Mouse (Mus musculus): Measurements from ENCODE around the gene Cdk5rap3. TPM values are rescaled to one million over a fixed set of nuclear protein-coding genes. Genes with fewer than 3 reads are reported as not detected.
A peak's percentile ranks its signal among the peaks of the same experiment; 100 is the strongest.

The Cdk5rap3 gene
- polyA plus RNA-seq, 1 experiment from 2014 or later: 87.8 TPM

DNA sequence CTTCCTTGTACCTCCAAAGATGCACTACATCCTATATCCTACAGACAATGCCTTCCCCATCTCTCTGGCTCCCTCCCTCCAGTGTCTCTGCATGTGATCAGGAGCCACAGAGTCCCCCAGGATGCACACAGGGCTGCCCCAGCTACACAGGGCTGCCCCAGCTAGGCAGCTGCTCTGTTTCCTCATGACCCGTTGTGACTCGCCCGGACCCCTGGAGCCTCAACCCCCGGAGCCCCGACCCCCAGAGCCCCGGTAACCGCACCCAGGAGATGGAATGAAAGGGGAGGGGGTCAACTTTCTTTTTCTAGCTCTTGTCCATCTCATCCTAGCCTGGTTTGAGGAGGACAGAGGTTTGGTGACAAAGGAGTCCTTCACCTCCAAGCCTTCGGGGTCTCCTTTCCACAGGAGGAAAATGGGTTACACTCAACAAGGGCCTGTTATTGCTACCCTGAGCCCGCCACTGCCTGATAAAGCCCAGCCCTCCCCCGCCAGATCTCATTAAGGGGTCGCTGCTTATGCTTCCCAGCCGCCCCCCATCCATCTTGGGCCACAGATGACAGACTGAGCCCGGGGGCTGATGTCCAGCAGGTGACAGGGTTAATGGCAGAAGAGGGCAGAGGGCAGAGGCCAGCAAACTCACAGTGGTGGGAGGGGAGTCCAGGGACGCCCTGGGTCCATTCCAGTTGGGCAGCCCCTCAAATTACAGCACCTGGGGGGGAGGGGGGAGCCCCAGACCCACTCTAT, 24.3 kb downstream of the Cdk5rap3 start:
- Histone ChIP-seq H3K9me3 (no peaks in the 10 kb centered on the region), H3K4me2 (no peak overlapping the region), H3K36me3 (no peaks in the 10 kb centered on the region), H3K4me3 (replicated peaks) (no peak overlapping the region), H3K4me1 (replicated peaks) (peaks cover 3% of the 10 kb centered on the region; the same call in 1 of the 2 replicates), H3K9ac (replicated peaks) (0 out of 2 replicates have a peak overlapping the region, but pooled peaks have one; percentile 12), H3K27me3 (no peaks in the 10 kb centered on the region), H3K27ac (no peak overlapping the region)
- 19% methylated on average over 14 of the region's 14 CpGs for WGBS
- ATAC-seq (ENCODE audit: insufficient number of reproducible peaks, insufficient read depth, low FRiP score, low TSS enrichment, low read depth): no peak

DNA sequence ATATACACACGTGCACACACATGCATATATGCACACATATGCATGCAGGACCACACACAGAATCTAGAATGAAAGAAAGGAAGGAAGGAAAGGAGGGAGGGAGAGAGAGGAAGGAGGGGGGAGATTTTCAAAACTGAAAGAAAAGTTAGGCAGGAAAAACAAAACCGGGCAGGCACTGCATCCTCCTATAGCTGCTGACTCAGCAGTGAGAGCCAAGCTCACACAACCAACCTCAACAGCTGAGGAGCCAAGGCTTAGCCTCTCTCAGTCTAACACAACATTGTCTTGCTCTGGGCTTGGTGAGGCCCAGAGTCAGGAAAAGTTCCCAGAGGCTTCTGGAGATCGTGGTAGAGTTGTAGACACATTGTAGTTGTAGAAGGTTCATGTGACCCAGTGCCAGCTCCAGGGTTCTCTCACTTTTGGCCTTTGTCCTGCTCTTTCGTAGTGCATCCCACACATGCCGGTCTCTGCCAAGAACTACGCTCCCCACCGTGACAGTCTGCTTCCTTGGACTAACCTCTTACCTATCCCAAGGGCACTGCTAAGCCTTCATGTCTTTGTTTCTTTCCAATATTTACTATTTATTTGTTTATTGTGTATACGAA, 29.3 kb downstream of the Cdk5rap3 start:
- ATAC-seq (ENCODE audit: insufficient number of reproducible peaks, insufficient read depth, low FRiP score, low TSS enrichment, low read depth): no peak
- Histone ChIP-seq H3K4me3 (replicated peaks) (no peak overlapping the region), H3K27ac (peak overlapping the region; percentile 41; the same call in 1 of the 2 replicates), H3K9me3 (no peaks in the 10 kb centered on the region), H3K27me3 (no peaks in the 10 kb centered on the region), H3K36me3 (no peaks in the 10 kb centered on the region), H3K4me1 (replicated peaks) (peaks cover 9% of the 10 kb centered on the region), H3K4me2 (no peak overlapping the region), H3K9ac (replicated peaks) (no peak overlapping the region)
- WGBS: 83% methylated on average over 8 of the region's 8 CpGs

DNA sequence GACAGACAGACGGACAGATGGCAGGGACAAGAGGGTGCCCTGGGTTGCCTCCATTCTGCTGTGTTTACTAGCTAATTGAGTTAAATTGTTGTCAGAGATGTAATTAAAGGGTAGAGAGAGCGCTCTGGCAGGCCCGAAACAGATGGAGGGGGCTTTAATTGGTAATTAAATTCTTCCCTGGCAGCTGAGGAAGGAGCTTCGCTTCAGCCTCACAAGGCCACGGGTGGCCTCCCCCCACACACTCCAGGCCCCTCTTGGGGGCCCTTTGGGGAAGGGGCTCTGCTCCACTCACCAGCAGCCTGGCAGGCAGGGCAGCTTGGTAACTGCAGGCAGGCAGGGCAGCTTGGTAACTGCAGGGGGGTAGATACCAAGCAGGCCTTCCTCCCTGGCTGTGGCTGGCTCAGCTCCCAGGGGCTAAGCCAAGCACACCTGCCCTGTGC, 30.4 kb downstream of the Cdk5rap3 start:
- ATAC-seq (ENCODE audit: insufficient number of reproducible peaks, insufficient read depth, low FRiP score, low TSS enrichment, low read depth): no peak
- 8% methylated on average over 5 of the region's 5 CpGs for WGBS
- Histone ChIP-seq H3K27ac (no peak overlapping the region), H3K9me3 (no peaks in the 10 kb centered on the region), H3K9ac (replicated peaks) (peak overlapping the region; percentile 47), H3K4me1 (replicated peaks) (peaks cover 9% of the 10 kb centered on the region), H3K4me3 (replicated peaks) (no peak overlapping the region), H3K4me2 (no peak overlapping the region), H3K27me3 (no peaks in the 10 kb centered on the region), H3K36me3 (no peaks in the 10 kb centered on the region)

DNA sequence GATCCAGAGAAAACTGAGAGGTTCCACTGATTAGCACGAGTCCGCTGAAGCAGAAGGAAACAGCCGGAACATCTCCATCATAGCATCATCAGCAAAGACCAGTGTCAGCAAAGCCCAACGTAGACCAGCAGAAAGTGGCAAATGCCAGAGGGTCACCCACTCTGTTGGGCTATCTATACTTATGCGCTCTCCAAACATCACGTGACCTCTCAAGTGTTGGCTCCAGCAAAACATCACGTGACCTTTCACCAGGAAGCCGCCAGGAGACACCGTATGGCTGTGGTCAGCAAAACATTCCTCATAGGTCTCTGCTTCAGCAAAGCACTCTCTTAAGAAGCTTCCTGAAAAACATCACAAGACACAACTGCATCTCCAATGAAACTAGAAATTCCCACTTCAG, 36.0 kb downstream of the Cdk5rap3 start:
- Histone ChIP-seq H3K9me3 (no peaks in the 10 kb centered on the region), H3K4me1 (replicated peaks) (peaks cover 16% of the 10 kb centered on the region), H3K4me2 (no peak overlapping the region), H3K4me3 (replicated peaks) (no peak overlapping the region), H3K27me3 (peaks cover 3% of the 10 kb centered on the region; the same call in 1 of the 2 replicates), H3K9ac (replicated peaks) (no peak overlapping the region), H3K27ac (no peak overlapping the region), H3K36me3 (no peaks in the 10 kb centered on the region)
- ATAC-seq (ENCODE audit: insufficient number of reproducible peaks, insufficient read depth, low FRiP score, low TSS enrichment, low read depth): no peak
- 93% methylated on average over 9 of the region's 9 CpGs for WGBS

DNA sequence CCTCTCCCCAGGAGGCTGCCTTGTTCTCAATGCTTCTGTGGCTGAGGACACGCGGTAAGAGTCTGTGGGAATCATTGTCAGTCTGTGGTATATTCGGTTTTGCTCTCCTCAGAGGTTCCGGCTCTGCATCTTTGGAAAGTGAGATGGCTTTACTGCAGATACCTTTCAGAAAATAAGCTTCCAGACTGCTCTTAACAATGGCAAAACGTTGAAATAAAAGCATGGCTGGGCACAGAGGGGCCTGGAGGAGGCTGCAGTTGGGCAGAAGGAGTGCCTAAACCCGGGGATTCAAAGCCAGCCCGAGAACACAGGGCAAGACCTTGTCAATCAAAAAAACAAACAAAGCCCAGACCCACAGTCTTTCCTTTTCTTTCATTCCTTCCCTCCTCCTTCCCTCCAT, 36.9 kb downstream of the Cdk5rap3 start:
- no peaks in the 10 kb centered on the region for H3K9me3 ChIP-seq
- no peak overlapping the region for H3K4me2 ChIP-seq
- no peak overlapping the region for H3K4me3 ChIP-seq (replicated peaks)
- peaks cover 3% of the 10 kb centered on the region; the same call in 1 of the 2 replicates for H3K27me3 ChIP-seq
- no peaks in the 10 kb centered on the region for H3K36me3 ChIP-seq
- no peak for ATAC-seq (ENCODE audit: insufficient number of reproducible peaks, insufficient read depth, low FRiP score, low TSS enrichment, low read depth)
- peaks cover 23% of the 10 kb centered on the region for H3K4me1 ChIP-seq (replicated peaks)
- WGBS: 56% methylated on average over 7 of the region's 7 CpGs
- H3K9ac ChIP-seq (replicated peaks): no peak overlapping the region
- H3K27ac ChIP-seq: no peak overlapping the region

DNA sequence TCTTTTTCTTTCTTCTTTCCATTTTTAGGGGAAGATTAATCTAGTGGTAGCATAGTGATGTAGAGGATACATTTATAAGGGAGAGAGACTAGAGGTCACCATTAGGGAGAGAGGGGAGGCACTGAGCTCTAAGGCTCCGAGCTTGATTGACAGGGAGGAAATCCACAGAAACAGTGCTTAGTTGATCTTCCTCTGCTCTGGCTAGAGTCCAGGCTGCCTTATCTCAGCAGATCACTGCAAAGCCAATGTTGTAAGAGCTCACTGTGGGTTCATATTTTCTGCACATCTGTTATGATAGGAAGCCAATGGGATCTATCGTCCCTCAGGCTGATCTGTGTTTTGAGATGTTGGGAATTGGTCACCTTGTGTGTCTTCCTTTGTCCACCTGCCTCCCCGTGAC, 37.6 kb downstream of the Cdk5rap3 start:
- Histone ChIP-seq H3K27ac (no peak overlapping the region), H3K4me3 (replicated peaks) (no peak overlapping the region)
- WGBS: 82% methylated on average over 3 of the region's 3 CpGs

DNA sequence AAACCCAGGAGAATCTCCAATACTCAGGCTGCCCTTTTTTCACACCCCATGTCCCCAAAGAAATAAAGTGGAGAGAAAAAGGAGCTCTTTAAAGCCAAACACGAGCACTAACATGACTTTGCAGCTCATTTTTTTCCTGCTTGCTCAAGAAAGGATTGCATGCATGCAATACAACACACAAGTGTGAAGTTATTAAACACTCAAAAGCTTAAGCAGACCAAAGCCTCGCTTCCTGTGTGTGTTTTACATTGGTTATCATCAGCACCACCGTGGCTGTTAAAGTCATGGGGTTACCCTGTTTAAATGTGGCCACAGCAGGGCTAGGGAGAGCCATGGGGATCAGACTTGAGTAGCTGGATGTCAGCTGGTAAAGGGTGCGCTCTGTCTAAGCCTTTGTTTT, 39.2 kb downstream of the Cdk5rap3 start:
- peaks cover 3% of the 10 kb centered on the region; the same call in 1 of the 2 replicates for H3K27me3 ChIP-seq
- H3K4me3 ChIP-seq (replicated peaks): no peak overlapping the region
- ATAC-seq (ENCODE audit: insufficient number of reproducible peaks, insufficient read depth, low FRiP score, low TSS enrichment, low read depth): no peak
- peak overlapping the region; percentile 68 for H3K27ac ChIP-seq
- no peaks in the 10 kb centered on the region for H3K36me3 ChIP-seq
- WGBS: 40% methylated on average over 4 of the region's 4 CpGs
- 0 out of 2 replicates have a peak overlapping the region, but pooled peaks have one; percentile 18 for H3K9ac ChIP-seq (replicated peaks)
- no peaks in the 10 kb centered on the region for H3K9me3 ChIP-seq
- peaks cover 44% of the 10 kb centered on the region for H3K4me1 ChIP-seq (replicated peaks)
- H3K4me2 ChIP-seq: peak overlapping the region; percentile 83

More for the DNA sequence above, 37.6 kb downstream of the Cdk5rap3 start:
- Histone ChIP-seq H3K36me3 (no peaks in the 10 kb centered on the region), H3K4me1 (replicated peaks) (peaks cover 28% of the 10 kb centered on the region), H3K9me3 (no peaks in the 10 kb centered on the region), H3K4me2 (no peak overlapping the region), H3K27me3 (peaks cover 3% of the 10 kb centered on the region; the same call in 1 of the 2 replicates), H3K9ac (replicated peaks) (no peak overlapping the region)
- no peak for ATAC-seq (ENCODE audit: insufficient number of reproducible peaks, insufficient read depth, low FRiP score, low TSS enrichment, low read depth)

DNA sequence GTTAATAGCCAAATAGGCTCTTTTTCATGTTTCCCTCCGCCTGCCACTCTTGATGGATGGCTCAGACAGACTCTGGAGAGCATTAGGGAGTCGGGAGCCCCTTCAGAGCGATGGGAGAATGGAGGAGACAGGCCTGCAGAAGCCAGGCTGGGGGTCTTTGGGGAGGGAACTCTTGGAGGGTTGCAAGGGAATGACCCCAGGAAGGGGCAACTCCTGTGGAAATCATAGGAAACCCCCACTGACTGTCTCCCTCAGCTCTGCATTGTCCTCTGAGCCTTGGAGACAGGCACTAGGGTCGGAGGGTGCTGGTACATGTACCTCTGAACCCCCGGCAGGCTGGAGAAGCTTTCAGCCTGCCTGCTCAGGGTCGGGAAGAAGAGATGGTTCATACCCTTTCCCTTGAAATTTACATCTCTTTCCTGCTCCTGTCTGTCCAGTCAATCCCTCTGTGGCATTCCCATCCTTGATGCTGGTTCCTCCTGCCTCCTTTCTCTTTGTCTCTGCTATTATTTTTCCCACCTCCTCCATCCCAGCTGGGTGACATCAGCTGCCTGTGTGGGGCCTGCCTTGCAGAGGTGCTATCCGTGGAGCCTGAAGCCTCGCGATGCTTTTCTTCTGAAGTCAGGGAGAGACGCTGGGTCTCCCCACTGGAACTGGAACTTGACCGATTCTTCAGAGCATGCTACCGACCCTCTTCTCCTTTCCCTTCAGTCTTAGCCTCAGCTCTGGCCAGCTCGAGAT, 39.8 kb downstream of the Cdk5rap3 start:
- Histone ChIP-seq H3K27me3 (peaks cover 3% of the 10 kb centered on the region; the same call in 1 of the 2 replicates), H3K4me2 (peak overlapping the region; percentile 83), H3K9ac (replicated peaks) (peak overlapping the region; percentile 38), H3K4me1 (replicated peaks) (peaks cover 44% of the 10 kb centered on the region), H3K9me3 (no peaks in the 10 kb centered on the region), H3K4me3 (replicated peaks) (peak overlapping the region; percentile 43), H3K27ac (peak overlapping the region; percentile 68), H3K36me3 (no peaks in the 10 kb centered on the region)
- ATAC-seq (ENCODE audit: insufficient number of reproducible peaks, insufficient read depth, low FRiP score, low TSS enrichment, low read depth): no peak
- WGBS: 4% methylated on average over 13 of the region's 13 CpGs

DNA sequence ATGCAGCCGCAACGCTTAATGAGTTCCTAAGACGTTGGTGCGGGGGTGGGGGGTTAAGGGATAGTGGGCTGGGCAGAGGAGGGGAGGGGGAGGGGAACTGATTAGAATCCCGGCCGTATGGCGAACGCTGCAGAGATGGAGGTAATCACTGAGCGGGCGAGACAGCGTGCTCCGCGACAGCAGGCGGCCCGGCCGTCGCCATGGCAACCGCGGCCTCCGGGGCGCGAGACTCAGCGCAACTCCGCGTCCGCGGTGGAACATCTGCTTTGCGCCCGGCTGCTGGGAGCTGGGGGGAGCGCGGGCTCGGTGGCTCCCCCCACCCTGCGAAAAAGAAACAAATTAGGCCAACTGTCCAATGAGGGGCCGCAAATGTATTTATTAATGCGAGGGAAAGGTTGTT, 40.6 kb downstream of the Cdk5rap3 start:
- Histone ChIP-seq H3K36me3 (no peaks in the 10 kb centered on the region), H3K4me2 (peak overlapping the region; percentile 83), H3K27me3 (peaks cover 3% of the 10 kb centered on the region; the same call in 1 of the 2 replicates), H3K9me3 (no peaks in the 10 kb centered on the region), H3K4me3 (replicated peaks) (peak overlapping the region; percentile 43), H3K27ac (peak overlapping the region; percentile 68), H3K4me1 (replicated peaks) (peaks cover 44% of the 10 kb centered on the region), H3K9ac (replicated peaks) (peak overlapping the region; percentile 38)
- 0% methylated on average over 35 of the region's 35 CpGs for whole genome bisulfite sequencing
- ATAC-seq (ENCODE audit: insufficient number of reproducible peaks, insufficient read depth, low FRiP score, low TSS enrichment, low read depth): peak; percentile 38

DNA sequence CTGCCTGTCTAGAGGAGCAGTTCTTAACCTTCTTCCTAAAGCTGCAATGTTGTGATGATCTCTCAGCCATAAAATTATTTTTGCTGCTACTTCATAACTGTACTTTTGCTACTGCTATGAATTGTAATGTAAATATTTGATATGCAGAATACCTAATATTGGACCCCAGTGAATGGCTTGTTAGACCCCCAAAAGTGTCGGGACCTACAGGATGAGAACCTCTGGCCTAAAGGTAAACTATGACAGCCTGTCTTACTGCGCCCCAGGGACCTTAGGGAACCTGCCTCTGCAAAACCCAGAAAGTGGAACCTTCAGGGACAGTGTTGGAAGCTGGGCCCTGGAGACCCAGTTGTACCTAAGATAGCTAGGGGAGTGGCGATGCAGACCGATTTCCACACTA, 41.0 kb downstream of the Cdk5rap3 start:
- peaks cover 44% of the 10 kb centered on the region for H3K4me1 ChIP-seq (replicated peaks)
- ATAC-seq (ENCODE audit: insufficient number of reproducible peaks, insufficient read depth, low FRiP score, low TSS enrichment, low read depth): peak; percentile 34; the same call in 1 of the 2 replicates
- WGBS: 18% methylated on average over 4 of the region's 4 CpGs

More for the DNA sequence above, 41.0 kb downstream of the Cdk5rap3 start:
- peaks cover 3% of the 10 kb centered on the region; the same call in 1 of the 2 replicates for H3K27me3 ChIP-seq
- no peaks in the 10 kb centered on the region for H3K9me3 ChIP-seq
- H3K4me3 ChIP-seq (replicated peaks): peak overlapping the region; percentile 43
- no peaks in the 10 kb centered on the region for H3K36me3 ChIP-seq
- peak overlapping the region; percentile 83 for H3K4me2 ChIP-seq
- peak overlapping the region; percentile 38; the same call in 1 of the 2 replicates for H3K9ac ChIP-seq (replicated peaks)
- H3K27ac ChIP-seq: peak overlapping the region; percentile 68

Measured in limb, embryonic 12.5 days (tissue).